Mouse (Mus musculus) liver, embryonic 14.5 days (tissue): ENCODE measurements at regions not wholly inside any gene's neighbourhood (a gene's known extent, or its start where the extent isn't known, plus 50 kb on each side); places are given as distances from the start of the nearest gene placed in this dataset.

Experiments
- ATAC-seq: fragments of 200-750 bp; cut with Nextera tagmentation; 2 replicates; pipeline ENCODE4 v1.8.0; 2017; ENCODE audit warnings: moderate number of reproducible peaks, mild to moderate bottlenecking, moderate library complexity; ENCODE audit not compliant: insufficient read depth
- DNase-seq, 3 experiments: peaks; one replicate each; pipeline ENCODE4 v3.0.0-alpha.2; 2012 to 2013; ENCODE audit warnings: low read depth in 3 of 3, low spot score in 3 of 3
- H3K27ac ChIP-seq: fragments of 300-500 bp; sonication (generic); 2 replicates; pipeline ENCODE4 v1.5.1; 2014; ENCODE audit warnings: moderate library complexity, mild to moderate bottlenecking, control low read depth, inconsistent platforms
- H3K27me3 ChIP-seq: fragments of 300-500 bp; sonication (generic); 2 replicates; pipeline ENCODE4 v1.6.1; 2014; ENCODE audit warnings: mild to moderate bottlenecking, low read length, moderate library complexity; ENCODE audit not compliant: control insufficient read depth, insufficient read depth
- H3K36me3 ChIP-seq: fragments of 300-500 bp; sonication (generic); replicated peaks from 2 replicates; pipeline ENCODE4 v1.6.1; 2014; ENCODE audit warnings: low read depth; ENCODE audit not compliant: control insufficient read depth, insufficient read depth
- H3K4me1 ChIP-seq, 2 experiments: fragments of 200-500 bp in 1 of 2; fragments of 300-500 bp in 1 of 2; sonication (generic) in 1 of 2; replicated peaks; 2 replicates each; pipeline ENCODE4 v1.6.1; 2012 to 2014; ENCODE audit warnings: antibody characterized with exemption in 1 of 2, inconsistent platforms in 1 of 2, low read length in 1 of 2; ENCODE audit not compliant: control insufficient read depth in 2 of 2, insufficient read depth in 2 of 2
- H3K4me2 ChIP-seq: fragments of 300-500 bp; sonication (generic); 2 replicates; pipeline ENCODE4 v1.6.1; 2014; ENCODE audit warnings: low read depth, mild to moderate bottlenecking, control low read depth, moderate library complexity
- H3K4me3 ChIP-seq, 2 experiments: fragments of 200-500 bp in 1 of 2; fragments of 300-500 bp in 1 of 2; sonication (generic) in 1 of 2; 2 replicates each; pipeline ENCODE4 v1.5.1; 2012 to 2014; ENCODE audit warnings: low read depth in 2 of 2, low read length in 2 of 2, mild to moderate bottlenecking in 2 of 2, control low read depth in 1 of 2, inconsistent platforms in 1 of 2, moderate library complexity in 1 of 2; ENCODE audit not compliant: insufficient read depth in 1 of 2
- H3K9ac ChIP-seq: fragments of 300-500 bp; sonication (generic); replicated peaks from 2 replicates; pipeline ENCODE4 v1.6.1; 2014; ENCODE audit warnings: mild to moderate bottlenecking, control low read depth, moderate library complexity
- H3K9me3 ChIP-seq: fragments of 300-500 bp; sonication (generic); 2 replicates; pipeline ENCODE4 v1.6.1; 2016; ENCODE audit warnings: low read length, mixed read lengths; ENCODE audit not compliant: control insufficient read depth
- CTCF ChIP-seq: IDR thresholded peaks from 2 replicates; pipeline ENCODE4 v1.5.1; 2016; ENCODE audit warnings: antibody characterized with exemption, low read depth, control low read depth
- EP300 ChIP-seq: IDR thresholded peaks from 2 replicates; pipeline ENCODE4 v1.6.1; 2016; ENCODE audit warnings: antibody characterized with exemption, low read depth
- WGBS: fragments of 180-500 bp; shearing (Covaris S2); extraction: QIAGEN DNeasy Blood & Tissue Kit; methylation state at CpG from one replicate; pipeline ENCODE4 v1.1.7; 2014; ENCODE audit not compliant: insufficient replicate concordance; 5-methylcytosine and 5-hydroxymethylcytosine counted together

DNA sequence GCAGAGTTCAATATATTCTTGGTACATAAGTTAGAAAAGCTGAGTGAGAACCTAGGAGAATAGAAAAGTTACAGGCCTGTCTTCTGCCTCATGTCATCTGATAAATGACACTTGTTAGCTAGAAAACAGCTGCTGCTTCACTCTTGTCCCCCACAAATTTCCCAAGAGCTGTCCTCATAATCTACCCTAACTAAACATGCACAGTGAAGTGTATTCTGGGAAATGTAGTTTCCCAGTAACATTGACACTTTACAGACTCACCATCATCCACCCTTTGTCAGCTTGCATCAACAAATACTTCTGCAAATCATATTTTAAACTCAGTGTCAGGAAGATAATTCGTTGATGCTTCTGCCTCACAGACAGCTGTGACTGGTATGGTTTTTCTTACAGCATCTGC, 190.0 kb upstream of the Dkk2 start:
- Histone ChIP-seq H3K27ac (no peak overlapping the region), H3K36me3 (no peaks in the 10 kb centered on the region), H3K27me3 (no peaks in the 10 kb centered on the region), H3K9ac (no peak overlapping the region), H3K9me3 (no peaks in the 10 kb centered on the region), H3K4me1 (0 out of 4 replicates have a peak, but pooled peaks cover 0 to 1% of the 10 kb centered on the region in 2 experiments), H3K4me2 (no peak overlapping the region), H3K4me3 (no peak overlapping the region)
- ATAC-seq: no peak
- TF ChIP-seq CTCF (no peak), EP300 (no peak)
- DNase-seq: no peak
- 43% methylated on average over 1 of the region's 1 CpGs for WGBS

DNA sequence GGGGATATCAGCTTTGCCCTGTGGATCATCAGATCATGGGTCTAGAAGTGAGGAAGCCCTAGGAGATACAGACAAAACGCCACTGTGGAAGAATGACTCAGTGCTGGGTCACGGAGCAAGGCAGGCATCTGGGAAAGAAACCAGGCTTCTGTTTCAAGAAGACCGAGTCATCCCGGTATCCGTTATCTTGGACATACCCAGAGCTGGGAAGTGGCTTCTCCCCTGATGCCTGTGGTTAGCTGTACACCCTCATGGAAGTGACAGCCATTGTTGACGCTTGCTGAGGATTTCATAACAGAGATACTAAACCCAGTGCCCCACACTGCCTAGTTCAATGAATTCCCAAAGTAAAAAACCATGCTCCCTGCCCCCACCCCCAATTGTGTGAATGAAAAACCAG, 171.6 kb upstream of the Dkk2 start:
- no peak for TF ChIP-seq EP300
- no peak for TF ChIP-seq CTCF
- Histone ChIP-seq H3K27me3 (no peaks in the 10 kb centered on the region), H3K27ac (no peak overlapping the region), H3K36me3 (no peaks in the 10 kb centered on the region), H3K4me2 (no peak overlapping the region), H3K4me3 (no peak overlapping the region), H3K9me3 (no peaks in the 10 kb centered on the region), H3K9ac (no peak overlapping the region), H3K4me1 (no peaks in the 10 kb centered on the region)
- ATAC-seq: no peak
- WGBS: 56% methylated on average over 6 of the region's 6 CpGs
- no peak for DNase-seq

DNA sequence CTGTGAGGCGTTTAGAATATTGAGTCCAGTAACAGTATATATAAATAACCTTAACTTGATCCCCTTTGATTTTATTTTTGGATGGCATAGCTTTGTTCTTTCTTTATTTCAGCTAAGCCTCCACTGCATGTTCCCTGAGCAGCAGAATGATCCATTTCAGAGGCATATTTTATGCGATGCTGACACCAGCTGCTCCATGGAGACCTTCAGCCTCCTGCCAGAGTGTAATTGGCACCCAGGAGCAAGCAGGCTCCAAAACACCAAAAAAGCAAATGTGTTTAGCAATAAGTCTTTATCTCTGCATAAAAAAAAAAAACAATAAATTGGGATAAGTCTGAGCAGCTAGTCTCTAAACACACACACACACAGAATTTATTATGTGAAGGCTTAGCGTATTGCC, 170.7 kb upstream of the Dkk2 start:
- Histone ChIP-seq H3K9me3 (no peaks in the 10 kb centered on the region), H3K27me3 (no peaks in the 10 kb centered on the region), H3K9ac (no peak overlapping the region), H3K36me3 (no peaks in the 10 kb centered on the region), H3K4me3 (no peak overlapping the region), H3K27ac (no peak overlapping the region), H3K4me1 (no peaks in the 10 kb centered on the region), H3K4me2 (no peak overlapping the region)
- no peak for DNase-seq
- ATAC-seq: no peak
- TF ChIP-seq EP300 (no peak), CTCF (no peak)
- 70% methylated on average over 3 of the region's 3 CpGs for WGBS

DNA sequence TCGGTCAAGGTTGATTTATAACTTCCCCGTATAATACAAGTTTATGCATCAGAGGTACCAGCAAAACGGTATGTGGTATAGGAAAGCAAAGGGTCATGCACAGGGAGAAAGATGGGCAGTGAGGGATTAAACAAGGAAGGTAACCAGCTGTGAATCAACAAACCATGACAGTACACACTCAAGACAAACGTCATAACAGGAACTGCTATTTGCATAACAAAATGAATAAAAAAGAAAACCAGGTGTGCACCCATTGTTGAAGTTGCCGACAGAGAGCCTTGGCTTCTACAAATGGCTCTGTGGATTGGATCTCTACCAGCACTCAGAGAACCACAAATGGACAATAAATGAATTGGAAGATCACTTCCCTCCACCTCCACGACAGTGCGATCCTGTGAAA, 170.1 kb upstream of the Dkk2 start:
- H3K27me3 ChIP-seq: no peaks in the 10 kb centered on the region
- H3K9me3 ChIP-seq: no peaks in the 10 kb centered on the region
- H3K9ac ChIP-seq: no peak overlapping the region
- no peak for ATAC-seq
- no peak overlapping the region for H3K27ac ChIP-seq
- TF ChIP-seq EP300 (no peak), CTCF (no peak)
- no peaks in the 10 kb centered on the region for H3K4me1 ChIP-seq
- no peak for DNase-seq
- H3K4me3 ChIP-seq: no peak overlapping the region
- H3K36me3 ChIP-seq: no peaks in the 10 kb centered on the region
- no peak overlapping the region for H3K4me2 ChIP-seq
- WGBS: 72% methylated on average over 7 of the region's 7 CpGs

DNA sequence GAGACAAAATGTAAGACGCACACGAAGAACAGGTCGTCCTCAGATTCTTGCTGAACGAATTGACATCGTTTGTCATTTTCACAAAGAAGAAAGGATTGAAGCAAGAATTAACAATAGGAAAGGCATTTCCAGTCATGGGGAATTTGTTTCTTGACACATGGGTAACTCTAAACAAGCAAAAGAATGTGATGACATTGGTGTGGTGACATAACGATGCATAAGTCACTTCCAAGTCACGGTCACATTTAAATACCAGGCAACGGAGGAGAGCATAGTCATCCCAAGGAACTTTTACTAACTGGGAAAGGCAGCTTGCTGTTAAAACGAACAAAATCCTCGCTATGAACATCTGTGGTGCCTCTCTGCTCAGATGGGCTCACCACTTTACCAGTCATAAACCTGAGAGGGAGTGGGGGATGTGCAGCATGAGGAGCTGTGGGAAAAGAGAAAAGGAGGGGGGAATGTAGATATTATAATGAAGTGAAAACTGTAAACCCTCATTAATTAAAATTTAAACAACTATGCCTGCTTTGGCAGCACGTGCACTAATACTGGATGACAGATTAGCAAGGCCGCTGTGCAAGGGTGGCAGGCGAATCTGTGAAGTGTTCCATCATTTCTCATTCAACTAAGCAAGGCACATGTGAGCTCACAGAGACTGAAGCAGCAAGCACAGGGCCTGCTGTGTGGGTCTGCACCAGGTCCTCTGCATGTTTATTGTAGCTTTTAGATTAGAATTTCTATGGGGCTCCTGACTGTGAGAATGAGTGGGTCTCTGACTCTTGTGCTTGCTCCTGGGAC, 167.2 kb upstream of the Dkk2 start:
- DNase-seq (no peak), ATAC-seq (no peak)
- Histone ChIP-seq H3K36me3 (no peaks in the 10 kb centered on the region), H3K27ac (no peak overlapping the region), H3K9me3 (no peaks in the 10 kb centered on the region), H3K9ac (no peak overlapping the region), H3K27me3 (no peaks in the 10 kb centered on the region), H3K4me3 (no peak overlapping the region), H3K4me1 (no peaks in the 10 kb centered on the region), H3K4me2 (no peak overlapping the region)
- TF ChIP-seq CTCF: no peak
- TF ChIP-seq EP300: no peak
- WGBS: 64% methylated on average over 13 of the region's 13 CpGs
